Mouse (Mus musculus) CH12.LX (cell line): Measurements from ENCODE around the gene Chsy1. TPM values are rescaled to one million over a fixed set of nuclear protein-coding genes. Genes with fewer than 3 reads are reported as not detected.

Experiments
- DNase-seq: peaks from one replicate; pipeline ENCODE4 v3.0.0-alpha.2; 2013; ENCODE audit errors: extremely low read depth
- H3K27ac ChIP-seq: 2 replicates; pipeline ENCODE4 v1.5.1; 2012; ENCODE audit warnings: low read depth, mild to moderate bottlenecking, control low read depth, moderate library complexity; ENCODE audit not compliant: insufficient read depth
- H3K27me3 ChIP-seq: replicated peaks from 2 replicates; pipeline ENCODE3; 2012; ENCODE audit warnings: inconsistent platforms
- H3K36me3 ChIP-seq, 2 experiments: replicated peaks in 1 of 2; 2 replicates each; pipeline versions ENCODE3 to v1.6.1; 2012; ENCODE audit warnings: inconsistent platforms in 1 of 2, low read length in 1 of 2, mild to moderate bottlenecking in 1 of 2, mixed read lengths in 1 of 2, moderate library complexity in 1 of 2; ENCODE audit not compliant: control insufficient read depth in 1 of 2, insufficient read depth in 1 of 2
- H3K4me1 ChIP-seq, 2 experiments: 2 replicates each; pipeline ENCODE4 v1.6.1; 2012; ENCODE audit warnings: inconsistent platforms in 1 of 2, moderate library complexity in 1 of 2; ENCODE audit not compliant: insufficient read depth in 2 of 2, control insufficient read depth in 1 of 2
- H3K4me2 ChIP-seq: 2 replicates; pipeline ENCODE4 v1.6.1; 2012; ENCODE audit warnings: low read depth, mild to moderate bottlenecking, control low read depth; ENCODE audit not compliant: poor library complexity, insufficient read depth, severe bottlenecking
- H3K4me3 ChIP-seq, 3 experiments: fragments of 150-350 bp in 1 of 3; sonication (generic) in 1 of 3; replicated peaks in 1 of 3; 2 replicates each; pipeline versions ENCODE3 to v1.5.1; 2011 to 2012; ENCODE audit warnings: low read depth in 2 of 3, low read length in 2 of 3, mild to moderate bottlenecking in 2 of 3, moderate library complexity in 2 of 3, control low read depth in 1 of 3, improper control_type of control experiment in 1 of 3, inconsistent platforms in 1 of 3, mixed read lengths in 1 of 3; ENCODE audit not compliant: poor library complexity in 1 of 3
- H3K79me2 ChIP-seq: replicated peaks from 2 replicates; pipeline ENCODE4 v1.6.1; 2012; ENCODE audit warnings: mild to moderate bottlenecking, moderate library complexity; ENCODE audit not compliant: control insufficient read depth, poor library complexity, insufficient read depth, severe bottlenecking; ENCODE audit errors: extremely low read depth
- H3K9ac ChIP-seq: 2 replicates; pipeline ENCODE4 v1.6.1; 2012; ENCODE audit warnings: low read depth, mild to moderate bottlenecking, control low read depth, moderate library complexity; ENCODE audit not compliant: insufficient read depth
- H3K9me3 ChIP-seq: replicated peaks from 2 replicates; pipeline ENCODE3; 2012; ENCODE audit warnings: low read length, inconsistent platforms, mixed read lengths
- BHLHE40 ChIP-seq: IDR thresholded peaks from 2 replicates; pipeline ENCODE4 v1.6.1; 2011; ENCODE audit warnings: mild to moderate bottlenecking, low read depth, low read length, improper control_type of control experiment
- CHD1 ChIP-seq: IDR thresholded peaks from 2 replicates; pipeline ENCODE4 v1.6.1; 2012; ENCODE audit warnings: low read depth, low read length, improper control_type of control experiment, inconsistent platforms
- CHD2 ChIP-seq: IDR thresholded peaks from 2 replicates; pipeline ENCODE4 v1.6.1; 2011; ENCODE audit warnings: low read length, improper control_type of control experiment
- CTCF ChIP-seq, 2 experiments: IDR thresholded peaks in 1 of 2; conservative IDR thresholded peaks in 1 of 2; 2 replicates each; pipeline ENCODE4 v1.5.1; 2011 to 2012; ENCODE audit warnings: low read depth in 2 of 2, low read length in 2 of 2, improper control_type of control experiment in 1 of 2, inconsistent platforms in 1 of 2, mild to moderate bottlenecking in 1 of 2, moderate library complexity in 1 of 2
- E2F4 ChIP-seq: IDR thresholded peaks from 2 replicates; pipeline ENCODE4 v1.6.1; 2011; ENCODE audit warnings: low read depth, low read length, improper control_type of control experiment; ENCODE audit not compliant: insufficient replicate concordance
- ELF1 ChIP-seq: IDR thresholded peaks from 2 replicates; pipeline ENCODE4 v1.6.1; 2014; ENCODE audit warnings: low read depth, mild to moderate bottlenecking, inconsistent platforms, low read length, improper control_type of control experiment
- EP300 ChIP-seq: IDR thresholded peaks from 2 replicates; pipeline ENCODE4 v1.6.1; 2011; ENCODE audit warnings: low read length, improper control_type of control experiment
- GABPA ChIP-seq: IDR thresholded peaks from 2 replicates; pipeline ENCODE4 v1.6.1; 2012; ENCODE audit warnings: low read depth, low read length, improper control_type of control experiment, inconsistent platforms; ENCODE audit not compliant: insufficient replicate concordance
- HCFC1 ChIP-seq: IDR thresholded peaks from 2 replicates; pipeline ENCODE4 v1.6.1; 2012; ENCODE audit warnings: low read depth, mild to moderate bottlenecking, inconsistent platforms, low read length, improper control_type of control experiment
- IRF4 ChIP-seq: IDR thresholded peaks from 2 replicates; pipeline ENCODE4 v1.6.1; 2014; ENCODE audit warnings: low read depth, mild to moderate bottlenecking, inconsistent platforms, low read length, improper control_type of control experiment
- JUN ChIP-seq: IDR thresholded peaks from 2 replicates; pipeline ENCODE4 v1.6.1; 2011; ENCODE audit warnings: low read depth, mild to moderate bottlenecking, low read length, improper control_type of control experiment, moderate library complexity; ENCODE audit not compliant: insufficient read depth
- JUND ChIP-seq: conservative IDR thresholded peaks from 2 replicates; pipeline ENCODE4 v1.6.1; 2011; ENCODE audit warnings: low read depth, low read length, improper control_type of control experiment
- MAFK ChIP-seq: IDR thresholded peaks from 2 replicates; pipeline ENCODE4 v1.6.1; 2011; ENCODE audit warnings: low read length, improper control_type of control experiment; ENCODE audit not compliant: insufficient replicate concordance
- MEF2A ChIP-seq: IDR thresholded peaks from 2 replicates; pipeline ENCODE4 v1.6.1; 2014; ENCODE audit warnings: low read depth, mild to moderate bottlenecking, inconsistent platforms, low read length, improper control_type of control experiment, borderline replicate concordance
- MXI1 ChIP-seq: IDR thresholded peaks from 2 replicates; pipeline ENCODE4 v1.6.1; 2011; ENCODE audit warnings: mild to moderate bottlenecking, low read depth, low read length, improper control_type of control experiment
- PAX5 ChIP-seq: IDR thresholded peaks from 2 replicates; pipeline ENCODE4 v1.6.1; 2012; ENCODE audit warnings: low read length, inconsistent platforms, mixed read lengths
- POLR2A ChIP-seq: IDR thresholded peaks from 2 replicates; pipeline ENCODE4 v1.6.1; 2011; ENCODE audit warnings: low read depth, mild to moderate bottlenecking, improper control_type of control experiment, low read length
- POLR2AphosphoS2 ChIP-seq: IDR thresholded peaks from 2 replicates; pipeline ENCODE4 v1.6.1; 2011; ENCODE audit warnings: low read depth, low read length, improper control_type of control experiment
- RAD21 ChIP-seq: IDR thresholded peaks from 2 replicates; pipeline ENCODE4 v1.6.1; 2011; ENCODE audit warnings: low read depth, mild to moderate bottlenecking, low read length, improper control_type of control experiment, moderate library complexity
- SIN3A ChIP-seq: IDR thresholded peaks from 2 replicates; pipeline ENCODE4 v1.6.1; 2012; ENCODE audit warnings: low read length, improper control_type of control experiment, inconsistent platforms
- SMC3 ChIP-seq: IDR thresholded peaks from 2 replicates; pipeline ENCODE4 v1.6.1; 2011; ENCODE audit warnings: low read depth, low read length, improper control_type of control experiment
- TBP ChIP-seq: conservative IDR thresholded peaks from 2 replicates; pipeline ENCODE4 v1.6.1; 2011; ENCODE audit warnings: low read depth, low read length, improper control_type of control experiment
- TCF12 ChIP-seq: IDR thresholded peaks from 2 replicates; pipeline ENCODE4 v1.6.1; 2014; ENCODE audit warnings: low read depth, mild to moderate bottlenecking, inconsistent platforms, low read length, improper control_type of control experiment
- USF2 ChIP-seq: conservative IDR thresholded peaks from 2 replicates; pipeline ENCODE4 v1.6.1; 2011; ENCODE audit warnings: low read depth, low read length, improper control_type of control experiment
- ZC3H11A ChIP-seq: IDR thresholded peaks from 2 replicates; pipeline ENCODE4 v1.6.1; 2012; ENCODE audit warnings: low read depth, mild to moderate bottlenecking, inconsistent platforms, low read length, improper control_type of control experiment
- ZMIZ1 ChIP-seq: IDR thresholded peaks from 2 replicates; pipeline ENCODE4 v1.6.1; 2012; ENCODE audit warnings: low read depth, mild to moderate bottlenecking, inconsistent platforms, low read length, improper control_type of control experiment
- ZNF384 ChIP-seq: IDR thresholded peaks from 2 replicates; pipeline ENCODE4 v1.6.1; 2012; ENCODE audit warnings: low read depth, low read length, improper control_type of control experiment, inconsistent platforms
- dilution Hi-C: fragments of 300-500 bp; cut with MboI; formaldehyde crosslinking; loops from 2 replicates; pipeline ENCODE4 v1.14.3; 2020; ENCODE audit warnings: low sequenced_read_pairs; ENCODE audit not compliant: extremely low pct_unique_long_range_greater_than_20kb, extremely low pct_ligation_motif_present
- in situ Hi-C: fragments of 300-500 bp; cut with MboI; formaldehyde crosslinking; loops from 3 replicates; pipeline ENCODE4 v1.14.3; 2019; ENCODE audit warnings: low sequenced_read_pairs, low pct_ligation_motif_present, low pct_unique_long_range_greater_than_20kb, mixed read lengths
- polyA plus RNA-seq: library from polyadenylated mRNA; unstranded; fragments of >175 nt; gene quantifications from 2 replicates; pipeline ENCODE4 v1.2.1, GENCODE M21; 2012; ENCODE audit warnings: low read depth; ENCODE audit not compliant: insufficient read length
- total RNA-seq, 2 experiments: library from RNA; depleted of rRNA; stranded (reverse); fragments of 300-350 nt in 1 of 2; fragments of >200 nt in 1 of 2; gene quantifications; 2 replicates each; pipeline ENCODE4 v1.2.3; 2012 to 2014

Gene Chsy1
- total and polyA plus RNA-seq, 3 experiments, result 2.3 to 5.5 (median 2.5) TPM

DNA sequence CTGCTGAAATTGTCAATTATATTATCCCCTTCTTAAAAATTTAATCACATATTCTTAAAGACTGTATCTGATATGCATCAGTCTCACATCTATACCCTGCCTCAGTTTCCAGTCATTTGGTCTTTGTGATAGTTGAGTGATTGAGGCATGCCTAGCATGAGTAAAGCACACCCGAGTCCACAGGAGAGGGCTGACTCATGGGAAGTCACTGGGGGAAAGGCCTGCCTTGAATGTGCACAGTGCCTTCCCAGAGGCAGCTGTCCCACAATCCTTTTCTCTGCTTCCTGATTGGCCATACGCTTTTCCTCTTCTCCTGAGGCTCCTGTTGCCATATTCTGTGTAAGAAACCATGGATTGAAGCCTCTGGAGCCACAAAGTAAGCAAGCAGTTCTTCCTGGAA lies 35.2 kb downstream of the Chsy1 start:
- H3K27me3 ChIP-seq, result no peaks in the 10 kb centered on the region
- DNase-seq, result no peak
- dilution Hi-C loops, result no loop called here
- TF ChIP-seq CTCF (conservative IDR thresholded peaks at IDR 0.05 in 1 of 2, IDR thresholded peaks at IDR 0.05 in 1 of 2; ENCODE audit: low read depth in 2 of 2, low read length in 2 of 2) (no peak), SMC3 (no peak), POLR2AphosphoS2 (no peak), CHD1 (no peak), JUND (no peak), TBP (no peak), RAD21 (no peak), GABPA (no peak), IRF4 (no peak), SIN3A (no peak), POLR2A (no peak), ZMIZ1 (no peak), ZC3H11A (no peak), PAX5 (no peak), MXI1 (no peak), CHD2 (no peak), MAFK (no peak)
- TF ChIP-seq, all 38 proteins: peak for 0
- no peaks in the 10 kb centered on the region for H3K79me2 ChIP-seq
- in situ Hi-C loops, result no loop called here
- H3K36me3 ChIP-seq, result no peaks in the 10 kb centered on the region
- no peaks in the 10 kb centered on the region for H3K9me3 ChIP-seq
- H3K27ac ChIP-seq, result no peak overlapping the region
- no peak overlapping the region for H3K4me3 ChIP-seq
- H3K4me1 ChIP-seq, result peaks cover 0 to 15% of the 10 kb centered on the region in 2 experiments; a peak in 2 of 4 replicates
- H3K4me2 ChIP-seq, result no peak overlapping the region
- H3K9ac ChIP-seq, result no peak overlapping the region

DNA sequence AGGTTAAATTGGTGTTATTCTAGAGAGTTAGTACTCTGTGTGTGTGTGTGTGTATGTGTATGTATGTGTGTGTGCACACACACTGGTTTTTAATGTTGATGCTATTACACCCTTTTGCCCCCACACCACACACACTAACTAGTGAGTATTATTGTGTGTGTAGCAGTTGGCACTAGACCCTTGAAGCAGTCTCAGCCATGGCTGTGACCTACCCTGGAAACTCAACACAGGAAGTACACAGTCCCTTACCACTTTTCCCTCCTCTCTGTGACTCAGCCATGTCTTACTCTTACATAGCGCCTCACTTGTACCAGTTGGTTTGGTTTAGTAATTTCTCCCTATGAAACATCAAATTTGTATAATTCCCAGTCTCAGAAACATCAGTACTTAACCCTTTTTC lies 37.8 kb downstream of the Chsy1 start:
- Histone ChIP-seq H3K4me2 (no peak overlapping the region), H3K4me3 (no peak overlapping the region), H3K79me2 (no peaks in the 10 kb centered on the region), H3K9me3 (no peaks in the 10 kb centered on the region), H3K36me3 (no peaks in the 10 kb centered on the region), H3K9ac (no peak overlapping the region), H3K4me1 (peaks cover 0 to 14% of the 10 kb centered on the region in 2 experiments; a peak in 1 of 4 replicates), H3K27me3 (no peaks in the 10 kb centered on the region), H3K27ac (no peak overlapping the region)
- no peak for TF ChIP-seq ELF1
- TF ChIP-seq HCFC1, result no peak
- TF ChIP-seq POLR2A, result no peak
- no peak for TF ChIP-seq JUN
- no peak for TF ChIP-seq BHLHE40
- no peak for TF ChIP-seq EP300
- TF ChIP-seq MEF2A, result no peak
- TF ChIP-seq ZC3H11A, result no peak
- TF ChIP-seq GABPA, result no peak
- TF ChIP-seq RAD21, result no peak
- TF ChIP-seq TCF12, result no peak
- TF ChIP-seq CHD2, result no peak
- no peak for TF ChIP-seq IRF4
- no peak for TF ChIP-seq ZNF384
- TF ChIP-seq ZMIZ1, result no peak
- no peak for TF ChIP-seq PAX5
- no peak for TF ChIP-seq MAFK
- TF ChIP-seq CHD1, result no peak
- TF ChIP-seq USF2, result no peak
- no peak for TF ChIP-seq E2F4
- dilution Hi-C loops (no loop called here), in situ Hi-C loops (no loop called here)
- DNase-seq, result peak; percentile 15
